Mouse (Mus musculus): ENCODE measurements around the gene Galntl6.

Galntl6 gene

GRCm38 (mm10) chr8:58912196-58912839 lies at the start of gene Galntl6:
Gene Galntl6 (minus strand): TSS chr8:58912640.
- DNase-seq = peak; percentile 61 to 65

GRCm38 (mm10) chr8:58957195-58957739 lies 44.8 kb upstream of the Galntl6 start:
- DNase-seq = no peak

- DNase-seq = no peak
Observed at GRCm38 (mm10) chr8:58943773-58944172, 31.3 kb upstream of the Galntl6 start.

GRCm38 (mm10) chr8:58931066-58931465 lies 18.6 kb upstream of the Galntl6 start:
- no peak for DNase-seq

GRCm38 (mm10) chr8:58915142-58915541 lies 2.7 kb upstream of the Galntl6 start:
- DNase-seq = no peak

GRCm38 (mm10) chr8:58913640-58913968 lies 1.2 kb upstream of the Galntl6 start:
- DNase-seq = no peak

- DNase-seq = peak; percentile 58
Observed at GRCm38 (mm10) chr8:58912840-58913639, 600 bp upstream of the Galntl6 start.

- DNase-seq = no peak
Observed at GRCm38 (mm10) chr8:58911677-58912076, 763 bp downstream of the Galntl6 start, which contains the start of gene BC030500. Gene BC030500 (plus strand): TSS chr8:58911755.

GRCm38 (mm10) chr8:58904465-58904864 lies 8.0 kb downstream of the Galntl6 start:
- no peak for DNase-seq

GRCm38 (mm10) chr8:58895960-58896359 lies 16.5 kb downstream of the Galntl6 start:
- no peak for DNase-seq

- peak; percentile 53 to 73 for DNase-seq
Observed at GRCm38 (mm10) chr8:58890591-58890990, 21.8 kb downstream of the Galntl6 start.

GRCm38 (mm10) chr8:58886405-58886804 lies 26.0 kb downstream of the Galntl6 start:
- DNase-seq = peak; percentile 44 to 63

- DNase-seq = no peak
Observed at GRCm38 (mm10) chr8:58824347-58824746, 88.1 kb downstream of the Galntl6 start.

GRCm38 (mm10) chr8:58805190-58805589 lies 107.2 kb downstream of the Galntl6 start:
- peak; percentile 42 to 56 for DNase-seq

GRCm38 (mm10) chr8:58801847-58802246 lies 110.6 kb downstream of the Galntl6 start:
- DNase-seq = no peak

- no peak for DNase-seq
Observed at GRCm38 (mm10) chr8:58753769-58754168, 158.7 kb downstream of the Galntl6 start.

- no peak for DNase-seq
Observed at GRCm38 (mm10) chr8:58737963-58738362, 174.5 kb downstream of the Galntl6 start.

- no peak for DNase-seq
Observed at GRCm38 (mm10) chr8:58691761-58692160, 220.7 kb downstream of the Galntl6 start.

GRCm38 (mm10) chr8:58677847-58678450 lies 234.5 kb downstream of the Galntl6 start:
- peak in 1 of 2 experiments; percentile 18 for DNase-seq

- DNase-seq = peak; percentile 48 to 82
Observed at GRCm38 (mm10) chr8:58669075-58669474, 243.4 kb downstream of the Galntl6 start.

GRCm38 (mm10) chr8:58660019-58660418 lies 252.4 kb downstream of the Galntl6 start:
- DNase-seq = no peak

GRCm38 (mm10) chr8:58655631-58656030 lies 256.8 kb downstream of the Galntl6 start:
- DNase-seq = no peak

GRCm38 (mm10) chr8:58606451-58606850 lies 306.0 kb downstream of the Galntl6 start:
- peak; percentile 53 to 76 for DNase-seq

All from cerebellum, postnatal 14 days (tissue).